Mouse (Mus musculus) myocyte (in vitro differentiated cells): ENCODE results near the gene 3110040N11Rik. TPM values are rescaled to one million over a fixed set of nuclear protein-coding genes. Genes with fewer than 3 reads are reported as not detected.

ENCODE experiments used
- H3K27me3 ChIP-seq: one replicate; pipeline ENCODE4 v1.6.1; 2011; ENCODE audit not compliant: control insufficient read depth, insufficient read depth, insufficient read length
- H3K36me3 ChIP-seq: one replicate; pipeline ENCODE4 v1.6.1; 2011; ENCODE audit not compliant: control insufficient read depth, insufficient read depth
- H3K4me2 ChIP-seq: one replicate; pipeline ENCODE4 v1.6.1; 2011; ENCODE audit warnings: low read depth, control low read depth
- H3K4me3 ChIP-seq: one replicate; pipeline ENCODE4 v1.5.1; 2011; ENCODE audit warnings: mild to moderate bottlenecking, control low read depth, moderate library complexity
- H3K79me2 ChIP-seq: one replicate; pipeline ENCODE4 v1.6.1; 2011; ENCODE audit not compliant: control insufficient read depth, insufficient read depth
- H3ac ChIP-seq: one replicate; pipeline ENCODE4 v1.6.1; 2011; ENCODE audit not compliant: control insufficient read depth, insufficient read length
- CEBPB ChIP-seq: IDR thresholded peaks from 2 replicates; pipeline ENCODE4 v1.6.1; 2011; ENCODE audit warnings: mild to moderate bottlenecking, moderate library complexity; ENCODE audit not compliant: poor library complexity, insufficient read depth, severe bottlenecking
- E2F4 ChIP-seq: IDR thresholded peaks from one replicate; pipeline ENCODE4 v1.6.1; 2011; ENCODE audit warnings: mild to moderate bottlenecking, control low read depth, moderate library complexity; ENCODE audit not compliant: insufficient read depth
- MAX ChIP-seq: IDR thresholded peaks from one replicate; pipeline ENCODE4 v1.6.1; 2011; ENCODE audit warnings: low read depth, mild to moderate bottlenecking, control low read depth
- MYOD1 ChIP-seq, 3 experiments: IDR thresholded peaks; one replicate each; pipeline ENCODE4 v1.6.1; 2011; ENCODE audit warnings: control low read depth in 2 of 3, low read depth in 2 of 3, mild to moderate bottlenecking in 2 of 3, moderate library complexity in 1 of 3; ENCODE audit not compliant: insufficient read length in 2 of 3, control insufficient read depth in 1 of 3
- MYOG ChIP-seq, 3 experiments: IDR thresholded peaks; one replicate each; pipeline ENCODE4 v1.6.1; 2011; ENCODE audit warnings: control low read depth in 2 of 3, low read depth in 2 of 3, mild to moderate bottlenecking in 2 of 3; ENCODE audit not compliant: insufficient read length in 2 of 3, control insufficient read depth in 1 of 3, insufficient read depth in 1 of 3
- POLR2A ChIP-seq: IDR thresholded peaks from one replicate; pipeline ENCODE4 v1.6.1; 2011; ENCODE audit warnings: low read depth, mild to moderate bottlenecking, control low read depth, moderate library complexity; ENCODE audit not compliant: insufficient read length
- POLR2AphosphoS2 ChIP-seq: IDR thresholded peaks from one replicate; pipeline ENCODE4 v1.6.1; 2011; ENCODE audit warnings: low read depth, control low read depth; ENCODE audit not compliant: insufficient read length
- REST ChIP-seq: IDR thresholded peaks from one replicate; pipeline ENCODE4 v1.6.1; 2011; ENCODE audit warnings: mild to moderate bottlenecking, control low read depth, moderate library complexity; ENCODE audit not compliant: insufficient read depth, insufficient read length
- SRF ChIP-seq: IDR thresholded peaks from one replicate; pipeline ENCODE4 v1.6.1; 2011; ENCODE audit warnings: low read depth; ENCODE audit not compliant: control insufficient read depth, insufficient read length
- TCF12 ChIP-seq: IDR thresholded peaks from one replicate; pipeline ENCODE4 v1.6.1; 2011; ENCODE audit warnings: mild to moderate bottlenecking, control low read depth; ENCODE audit not compliant: poor library complexity, insufficient read depth, severe bottlenecking
- TCF3 ChIP-seq: IDR thresholded peaks from one replicate; pipeline ENCODE4 v1.6.1; 2011; ENCODE audit warnings: low read depth, control low read depth; ENCODE audit not compliant: insufficient read length
- USF1 ChIP-seq: IDR thresholded peaks from one replicate; pipeline ENCODE4 v1.6.1; 2011; ENCODE audit warnings: low read depth, mild to moderate bottlenecking, control low read depth, moderate library complexity
- polyA plus RNA-seq: library from polyadenylated mRNA; unstranded; fragments of >200 nt; fragmentation: generic; extraction: Trizol; gene quantifications from one replicate; pipeline ENCODE4 v1.2.1, GENCODE M21; 2012; ENCODE audit warnings: missing spikeins

Gene 3110040N11Rik
- polyA plus RNA-seq, 1 experiment = 28.6 TPM

DNA sequence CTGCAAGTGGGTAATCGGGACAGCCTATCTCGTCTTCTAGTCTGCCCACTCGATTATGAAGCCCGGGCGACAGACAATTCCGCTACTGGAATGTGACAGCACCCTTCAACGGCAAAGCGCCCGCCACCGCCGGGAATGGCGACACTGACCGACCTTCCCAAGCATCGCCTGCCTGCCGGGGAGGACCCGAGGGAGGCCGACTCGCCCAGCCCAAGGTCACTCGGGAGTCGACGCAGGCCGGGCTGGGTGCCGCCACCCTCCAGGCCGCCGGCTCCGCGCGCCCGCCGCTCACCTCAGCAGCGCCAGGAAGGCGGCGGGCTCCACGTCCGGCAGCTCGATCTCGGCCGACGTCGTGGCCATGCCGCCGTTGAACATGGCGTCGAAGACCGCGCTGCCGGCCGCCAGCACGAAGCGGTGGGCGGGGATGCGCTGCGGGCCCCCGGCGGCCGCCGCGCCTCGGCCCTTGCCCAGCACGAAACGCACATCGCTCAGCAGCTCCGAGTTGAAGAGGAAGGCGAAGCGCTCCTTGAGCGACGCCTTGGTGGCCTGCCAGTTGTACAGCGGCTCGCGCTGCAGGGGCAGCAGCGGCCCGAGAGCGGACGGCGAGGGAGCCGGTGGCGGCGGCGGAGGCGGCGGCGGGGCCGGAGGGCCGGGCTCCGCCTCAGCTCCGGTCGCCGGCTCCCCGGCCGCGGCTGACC lies 39.6 kb upstream of the 3110040N11Rik start:
- Histone ChIP-seq H3K27me3 (no peaks in the 10 kb centered on the region), H3K79me2 (peaks cover 48% of the 10 kb centered on the region), H3K4me2 (peak overlapping the region; percentile 89), H3ac (peak overlapping the region; percentile 90), H3K36me3 (no peaks in the 10 kb centered on the region), H3K4me3 (peak overlapping the region; percentile 64)
- TF ChIP-seq MYOG (IDR thresholded peaks at IDR 0.05; ENCODE audit: control insufficient read depth in 1 of 3, insufficient read depth in 1 of 3, insufficient read length in 2 of 3, low read depth in 2 of 3) = no peak
- TF ChIP-seq SRF = no peak
- TF ChIP-seq POLR2A = peak; percentile 13
- TF ChIP-seq POLR2AphosphoS2 = no peak
- TF ChIP-seq CEBPB = no peak
- no peak for TF ChIP-seq TCF3
- no peak for TF ChIP-seq TCF12
- TF ChIP-seq REST = no peak

DNA sequence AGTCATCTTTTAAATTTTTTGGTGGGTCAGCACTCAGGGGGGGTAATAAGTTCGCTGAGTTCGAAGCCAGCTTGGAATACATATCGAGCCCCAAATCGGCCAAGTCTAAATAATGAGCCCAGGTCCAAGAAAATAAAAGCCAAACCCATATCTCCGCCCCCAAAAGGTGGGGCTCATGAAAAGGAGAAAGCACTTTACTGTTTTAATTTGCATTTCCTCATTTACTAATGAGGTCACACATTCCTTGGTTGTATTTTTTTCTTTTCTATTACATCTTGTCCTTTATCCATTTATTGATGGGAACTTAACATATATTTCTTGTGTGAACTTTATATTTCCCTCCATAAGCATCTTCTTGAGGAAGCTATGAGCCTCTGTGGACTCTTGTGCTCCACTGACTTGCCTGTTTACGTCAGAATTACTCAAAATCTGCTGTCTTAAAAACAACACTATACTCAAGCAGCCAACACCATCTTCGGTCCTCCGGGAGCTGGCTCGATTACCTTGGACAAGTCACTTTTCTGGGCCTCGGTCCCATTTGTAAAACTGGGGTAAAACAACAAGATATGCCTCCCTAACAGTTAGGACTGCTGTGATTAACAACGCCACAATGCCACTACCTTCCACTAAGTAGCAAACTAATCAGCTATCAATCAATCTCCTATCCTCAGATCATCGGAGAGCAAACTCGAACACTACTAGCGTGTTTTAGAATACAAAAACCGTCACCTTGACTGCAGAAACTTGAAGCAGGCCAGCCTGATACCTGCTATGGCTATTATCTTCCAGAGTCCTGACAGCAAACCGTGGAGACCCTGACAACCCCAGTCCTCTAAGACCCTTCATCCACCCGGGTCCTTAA lies 38.8 kb upstream of the 3110040N11Rik start:
- Histone ChIP-seq H3K36me3 (peaks cover 1% of the 10 kb centered on the region), H3ac (peak overlapping the region; percentile 90), H3K79me2 (peaks cover 56% of the 10 kb centered on the region), H3K4me2 (peak overlapping the region; percentile 89), H3K4me3 (peak overlapping the region; percentile 64), H3K27me3 (no peaks in the 10 kb centered on the region)
- TF ChIP-seq MYOG (IDR thresholded peaks at IDR 0.05; ENCODE audit: control insufficient read depth in 1 of 3, insufficient read depth in 1 of 3, insufficient read length in 2 of 3, low read depth in 2 of 3) (no peak), POLR2AphosphoS2 (no peak), E2F4 (no peak), TCF12 (no peak), USF1 (no peak), MAX (no peak), TCF3 (no peak), SRF (no peak), REST (no peak), POLR2A (no peak)

DNA sequence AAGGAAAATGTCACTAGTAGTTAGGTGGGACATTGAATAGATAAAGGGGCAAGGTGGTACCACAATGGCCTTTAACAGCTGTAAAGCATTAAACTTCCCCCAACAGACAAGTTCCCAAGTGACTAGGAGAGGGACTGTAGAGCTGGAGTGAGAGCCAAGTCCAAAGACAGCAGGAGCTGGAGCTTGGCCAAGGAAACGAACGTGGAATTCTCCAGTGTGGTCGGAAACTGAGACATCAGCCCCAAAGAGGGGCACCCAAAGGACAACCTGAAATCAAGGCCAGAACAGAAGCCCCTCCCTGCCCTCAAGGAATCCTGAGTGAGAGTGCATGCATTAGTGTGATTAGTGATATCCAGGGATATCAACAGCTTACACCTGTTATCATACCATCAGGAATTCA lies 36.1 kb upstream of the 3110040N11Rik start:
- TF ChIP-seq POLR2AphosphoS2 = no peak
- no peak for TF ChIP-seq MYOD1 (IDR thresholded peaks at IDR 0.05; ENCODE audit: control insufficient read depth in 1 of 3, insufficient read length in 2 of 3, low read depth in 2 of 3)
- no peak for TF ChIP-seq USF1
- Histone ChIP-seq H3K4me3 (no peak overlapping the region), H3K4me2 (peak overlapping the region; percentile 61), H3ac (no peak overlapping the region), H3K27me3 (no peaks in the 10 kb centered on the region), H3K36me3 (peaks cover 5% of the 10 kb centered on the region), H3K79me2 (peaks cover 68% of the 10 kb centered on the region)

DNA sequence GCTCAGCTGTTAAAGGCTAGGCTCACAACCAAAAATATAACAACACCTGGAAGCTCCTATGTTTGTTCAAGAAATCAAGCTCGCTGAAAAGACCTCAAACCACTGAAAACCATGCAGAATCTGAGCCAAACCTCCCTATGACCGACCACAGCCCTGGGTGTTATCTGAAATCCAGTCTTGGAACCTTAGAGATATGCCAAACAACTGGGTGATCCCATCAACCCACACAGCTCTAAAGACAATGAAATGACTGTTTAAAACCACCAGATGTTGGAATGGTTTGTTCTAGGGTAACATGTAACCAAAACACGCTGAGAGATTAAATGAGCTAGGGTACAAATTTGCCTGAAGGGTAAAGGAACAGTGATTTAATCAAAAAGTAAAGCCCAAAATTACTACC lies 35.6 kb upstream of the 3110040N11Rik start:
- Histone ChIP-seq H3ac (no peak overlapping the region), H3K27me3 (no peaks in the 10 kb centered on the region), H3K79me2 (peaks cover 69% of the 10 kb centered on the region), H3K4me2 (peak overlapping the region; percentile 61), H3K4me3 (no peak overlapping the region), H3K36me3 (peaks cover 5% of the 10 kb centered on the region)
- TF ChIP-seq TCF3 (no peak), TCF12 (no peak), MAX (no peak), CEBPB (no peak), USF1 (no peak), REST (no peak), POLR2A (no peak)

DNA sequence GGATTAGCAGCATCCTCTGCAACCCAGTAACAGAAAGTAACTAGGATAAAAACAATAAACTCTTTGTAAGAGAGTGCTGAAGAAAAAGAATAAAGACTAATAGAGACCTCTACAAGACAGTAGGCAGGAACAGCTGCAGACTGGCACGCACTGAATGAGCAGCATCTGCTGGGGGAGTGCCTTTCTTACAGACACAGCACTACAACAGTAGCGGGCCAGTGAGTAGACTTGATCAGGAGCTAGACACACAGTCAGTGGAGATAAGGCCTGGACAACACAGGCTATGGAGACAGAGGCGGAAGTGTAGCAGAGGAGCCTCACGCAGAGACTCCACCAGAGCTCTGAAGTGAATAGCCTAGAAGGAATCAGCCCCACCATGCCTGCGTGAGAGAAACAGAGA lies 16.8 kb upstream of the 3110040N11Rik start:
- H3ac ChIP-seq = no peak overlapping the region
- no peaks in the 10 kb centered on the region for H3K27me3 ChIP-seq
- peaks cover 29% of the 10 kb centered on the region for H3K79me2 ChIP-seq
- H3K4me2 ChIP-seq = no peak overlapping the region
- TF ChIP-seq REST (no peak), POLR2AphosphoS2 (no peak), MYOG (IDR thresholded peaks at IDR 0.05; ENCODE audit: control insufficient read depth in 1 of 3, insufficient read depth in 1 of 3, insufficient read length in 2 of 3, low read depth in 2 of 3) (peak in 1 of 3 experiments; percentile 73), MYOD1 (IDR thresholded peaks at IDR 0.05; ENCODE audit: control insufficient read depth in 1 of 3, insufficient read length in 2 of 3, low read depth in 2 of 3) (peak in 2 of 3 experiments; percentile 76 to 79)
- no peak overlapping the region for H3K4me3 ChIP-seq
- peaks cover 4% of the 10 kb centered on the region for H3K36me3 ChIP-seq
